Mouse (Mus musculus): ENCODE data around the gene Uevld. TPM values are rescaled to one million over a fixed set of nuclear protein-coding genes. Genes with fewer than 3 reads are reported as not detected.
A peak's percentile ranks its signal among the peaks of the same experiment; 100 is the strongest.
"Not testable (repeated sequence)": the region's sequence is repeated elsewhere in the genome, so short reads cannot be mapped to it uniquely, and the experiment has no call there.

Uevld gene
- 10 to 100 TPM; 11.3 to 13.0 TPM for total RNA-seq (2021)
- long read RNA-seq, experiment 1, full-length matches to known transcripts: 7 of 10 reads
- long read RNA-seq, experiment 1, partial matches to known transcripts: 0 of 10 reads
- long read RNA-seq, experiment 1, other reads (novel, unspliced or antisense): 3 of 10 reads
- long read RNA-seq, experiment 2, full-length matches to known transcripts: 10 of 15 reads
- long read RNA-seq, experiment 2, partial matches to known transcripts: 0 of 15 reads
- long read RNA-seq, experiment 2, other reads (novel, unspliced or antisense): 5 of 15 reads

- peak; percentile 82 to 94 for DNase-seq (ENCODE audit: low spot score in 2 of 2)
Observed at GRCm38 (mm10) chr7:46957831-46958691, at the start of gene Uevld. Gene Uevld, minus strand, starts transcription at chr7:46958527.

GRCm38 (mm10) chr7:47007818-47008167 is 49.5 kb upstream of the Uevld start:
- DNase-seq (ENCODE audit: low spot score in 2 of 2): no peak

GRCm38 (mm10) chr7:47007109-47007780 is 48.9 kb upstream of the Uevld start:
- DNase-seq (ENCODE audit: low spot score in 2 of 2): no peak

- DNase-seq (ENCODE audit: low spot score in 2 of 2): no peak
Observed at GRCm38 (mm10) chr7:47003411-47004115, 45.2 kb upstream of the Uevld start.

GRCm38 (mm10) chr7:47001900-47002275 is 43.6 kb upstream of the Uevld start:
- no peak for DNase-seq (ENCODE audit: low spot score in 2 of 2)

- DNase-seq (ENCODE audit: low spot score in 2 of 2): no peak
Observed at GRCm38 (mm10) chr7:47001125-47001899, 43.0 kb upstream of the Uevld start.

GRCm38 (mm10) chr7:47000644-47000983 is 42.3 kb upstream of the Uevld start:
- DNase-seq (ENCODE audit: low spot score in 2 of 2): no peak

GRCm38 (mm10) chr7:46999983-47000643 is 41.8 kb upstream of the Uevld start:
- DNase-seq (ENCODE audit: low spot score in 2 of 2): no peak

GRCm38 (mm10) chr7:46998942-46999341 is 40.6 kb upstream of the Uevld start:
- no peak for DNase-seq (ENCODE audit: low spot score in 2 of 2)

GRCm38 (mm10) chr7:46997644-46998395 is 39.5 kb upstream of the Uevld start:
- DNase-seq (ENCODE audit: low spot score in 2 of 2): no peak

GRCm38 (mm10) chr7:46997008-46997407 is 38.7 kb upstream of the Uevld start:
- no peak for DNase-seq (ENCODE audit: low spot score in 2 of 2)

- DNase-seq (ENCODE audit: low spot score in 2 of 2): no peak
Observed at GRCm38 (mm10) chr7:46995558-46995957, 37.2 kb upstream of the Uevld start.

- DNase-seq (ENCODE audit: low spot score in 2 of 2): no peak
Observed at GRCm38 (mm10) chr7:46993079-46993478, 34.8 kb upstream of the Uevld start.

GRCm38 (mm10) chr7:46989387-46989786 is 31.1 kb upstream of the Uevld start:
- DNase-seq (ENCODE audit: low spot score in 2 of 2): not testable (repeated sequence)

- DNase-seq (ENCODE audit: low spot score in 2 of 2): no peak
Observed at GRCm38 (mm10) chr7:46987073-46987472, 28.7 kb upstream of the Uevld start.

- DNase-seq (ENCODE audit: low spot score in 2 of 2): no peak
Observed at GRCm38 (mm10) chr7:46986646-46987045, 28.3 kb upstream of the Uevld start.

- DNase-seq (ENCODE audit: low spot score in 2 of 2): no peak
Observed at GRCm38 (mm10) chr7:46985718-46986505, 27.6 kb upstream of the Uevld start.

GRCm38 (mm10) chr7:46983280-46983679 is 25.0 kb upstream of the Uevld start, which contains the start of gene Gm9999:
Gene Gm9999, plus strand, starts transcription at chr7:46983580.
- no peak for DNase-seq (ENCODE audit: low spot score in 2 of 2)
